Mouse (Mus musculus) CH12.LX (cell line): ENCODE measurements at regions not wholly inside any gene's neighbourhood (a gene's known extent, or its start where the extent isn't known, plus 50 kb on each side); places are given as distances from the start of the nearest gene placed in this dataset.
A peak's percentile ranks its signal among the peaks of the same experiment; 100 is the strongest.

Experiments
- CHD2 ChIP-seq: IDR thresholded peaks from 2 replicates; pipeline ENCODE4 v1.6.1; 2011; ENCODE audit warnings: low read length, improper control_type of control experiment
- CTCF ChIP-seq, 2 experiments: IDR thresholded peaks in 1 of 2; conservative IDR thresholded peaks in 1 of 2; 2 replicates each; pipeline ENCODE4 v1.5.1; 2011 to 2012; ENCODE audit warnings: low read depth in 2 of 2, low read length in 2 of 2, improper control_type of control experiment in 1 of 2, inconsistent platforms in 1 of 2, mild to moderate bottlenecking in 1 of 2, moderate library complexity in 1 of 2
- EP300 ChIP-seq: IDR thresholded peaks from 2 replicates; pipeline ENCODE4 v1.6.1; 2011; ENCODE audit warnings: low read length, improper control_type of control experiment
- ETS1 ChIP-seq: conservative IDR thresholded peaks from 2 replicates; pipeline ENCODE4 v1.6.1; 2012; ENCODE audit warnings: low read depth, mild to moderate bottlenecking, inconsistent platforms, low read length, improper control_type of control experiment, moderate library complexity
- HCFC1 ChIP-seq: IDR thresholded peaks from 2 replicates; pipeline ENCODE4 v1.6.1; 2012; ENCODE audit warnings: low read depth, mild to moderate bottlenecking, inconsistent platforms, low read length, improper control_type of control experiment
- MAX ChIP-seq: IDR thresholded peaks from 2 replicates; pipeline ENCODE4 v1.6.1; 2011; ENCODE audit warnings: low read length, improper control_type of control experiment
- MEF2A ChIP-seq: IDR thresholded peaks from 2 replicates; pipeline ENCODE4 v1.6.1; 2014; ENCODE audit warnings: low read depth, mild to moderate bottlenecking, inconsistent platforms, low read length, improper control_type of control experiment, borderline replicate concordance
- MYC ChIP-seq: IDR thresholded peaks from 2 replicates; pipeline ENCODE4 v1.6.1; 2011; ENCODE audit warnings: low read depth, mild to moderate bottlenecking, improper control_type of control experiment, low read length
- POLR2A ChIP-seq: IDR thresholded peaks from 2 replicates; pipeline ENCODE4 v1.6.1; 2011; ENCODE audit warnings: low read depth, mild to moderate bottlenecking, improper control_type of control experiment, low read length
- RCOR1 ChIP-seq: conservative IDR thresholded peaks from 2 replicates; pipeline ENCODE4 v1.6.1; 2012; ENCODE audit warnings: low read depth, mild to moderate bottlenecking, inconsistent platforms, low read length, improper control_type of control experiment
- SMC3 ChIP-seq: IDR thresholded peaks from 2 replicates; pipeline ENCODE4 v1.6.1; 2011; ENCODE audit warnings: low read depth, low read length, improper control_type of control experiment
- TCF12 ChIP-seq: IDR thresholded peaks from 2 replicates; pipeline ENCODE4 v1.6.1; 2014; ENCODE audit warnings: low read depth, mild to moderate bottlenecking, inconsistent platforms, low read length, improper control_type of control experiment
- ZC3H11A ChIP-seq: IDR thresholded peaks from 2 replicates; pipeline ENCODE4 v1.6.1; 2012; ENCODE audit warnings: low read depth, mild to moderate bottlenecking, inconsistent platforms, low read length, improper control_type of control experiment

GRCm38 (mm10) chr3:52634353-52634752 is 366.2 kb downstream of the Foxo1 start:
- TF ChIP-seq RCOR1 (no peak), MEF2A (no peak), EP300 (peak; percentile 54; the same call in 1 of the 2 replicates), MYC (no peak), SMC3 (no peak), ZC3H11A (no peak), CTCF (conservative IDR thresholded peaks at IDR 0.05 in 1 of 2, IDR thresholded peaks at IDR 0.05 in 1 of 2; ENCODE audit: low read depth in 2 of 2, low read length in 2 of 2) (no peak), MAX (no peak), TCF12 (no peak), POLR2A (no peak), HCFC1 (no peak), CHD2 (no peak), ETS1 (peak; percentile 47; the same call in 1 of the 2 replicates)
